Mouse (Mus musculus) heart, postnatal 0 days (tissue): ENCODE results near the gene Prep. TPM values are rescaled to one million over a fixed set of nuclear protein-coding genes. Genes with fewer than 3 reads are reported as not detected.
A peak's percentile ranks its signal among the peaks of the same experiment; 100 is the strongest.
"Not testable (repeated sequence)": the region's sequence is repeated elsewhere in the genome, so short reads cannot be mapped to it uniquely, and the experiment has no call there.

Experiments used
- ATAC-seq: fragments of 200-750 bp; cut with Nextera tagmentation; 2 replicates; pipeline ENCODE4 v1.8.0; 2017; ENCODE audit warnings: low read depth, moderate number of reproducible peaks, moderate library complexity; ENCODE audit not compliant: insufficient read depth
- DNase-seq: peaks from one replicate; pipeline ENCODE4 v3.0.0-alpha.2; 2016; ENCODE audit warnings: low spot score
- H3K27ac ChIP-seq: fragments of 300-500 bp; sonication (generic); 2 replicates; pipeline ENCODE4 v1.5.1; 2014; ENCODE audit warnings: low read depth, mild to moderate bottlenecking
- H3K27me3 ChIP-seq: fragments of 300-500 bp; sonication (generic); 2 replicates; pipeline ENCODE4 v1.6.1; 2014; ENCODE audit warnings: low read length, mixed read lengths; ENCODE audit not compliant: control insufficient read depth, insufficient read depth
- H3K36me3 ChIP-seq: fragments of 300-500 bp; sonication (generic); replicated peaks from 2 replicates; pipeline ENCODE4 v1.6.1; 2014; ENCODE audit warnings: low read length, mixed read lengths; ENCODE audit not compliant: control insufficient read depth, insufficient read depth
- H3K4me1 ChIP-seq: fragments of 300-500 bp; sonication (generic); 2 replicates; pipeline ENCODE4 v1.6.1; 2014; ENCODE audit warnings: antibody characterized with exemption; ENCODE audit not compliant: control insufficient read depth, insufficient read depth
- H3K4me2 ChIP-seq: fragments of 300-500 bp; sonication (generic); 2 replicates; pipeline ENCODE4 v1.6.1; 2014; ENCODE audit warnings: low read depth, mild to moderate bottlenecking, low read length, moderate library complexity
- H3K4me3 ChIP-seq: fragments of 300-500 bp; sonication (generic); 2 replicates; pipeline ENCODE4 v1.5.1; 2014; ENCODE audit warnings: low read depth, low read length
- H3K9ac ChIP-seq: fragments of 300-500 bp; sonication (generic); replicated peaks from 2 replicates; pipeline ENCODE4 v1.6.1; 2014; ENCODE audit warnings: low read depth, low read length, mixed read lengths
- H3K9me3 ChIP-seq: fragments of 300-500 bp; sonication (generic); replicated peaks from 2 replicates; pipeline ENCODE4 v1.6.1; 2016; ENCODE audit warnings: low read length; ENCODE audit not compliant: control insufficient read depth
- CTCF ChIP-seq: IDR thresholded peaks from 2 replicates; pipeline ENCODE4 v1.5.1; 2016; ENCODE audit warnings: antibody characterized with exemption, control low read depth, low read depth
- EP300 ChIP-seq: IDR thresholded peaks from 2 replicates; pipeline ENCODE4 v1.6.1; 2016; ENCODE audit warnings: antibody characterized with exemption, low read depth
- WGBS: fragments of 180-500 bp; shearing (Covaris S2); extraction: QIAGEN DNeasy Blood & Tissue Kit; methylation state at CpG from one replicate; pipeline ENCODE4 v1.1.7; 2014; 5-methylcytosine and 5-hydroxymethylcytosine counted together
- polyA plus RNA-seq: library from polyadenylated mRNA; unstranded; fragments of >200 nt; fragmentation: Nextera tagmentation; extraction: Ambion mirVana; gene quantifications from 2 replicates; pipeline ENCODE4 v1.2.1, GENCODE M21; 2015
- total RNA-seq: library from RNA; depleted of rRNA; stranded (reverse); fragments of >200 nt; gene quantifications from 2 replicates; pipeline ENCODE4 v1.2.3, GENCODE M21; 2014; ENCODE audit warnings: low replicate concordance

The Prep gene
- total and polyA plus RNA-seq, 2 experiments from 2014 or later = 16.8 to 16.9 TPM

DNA sequence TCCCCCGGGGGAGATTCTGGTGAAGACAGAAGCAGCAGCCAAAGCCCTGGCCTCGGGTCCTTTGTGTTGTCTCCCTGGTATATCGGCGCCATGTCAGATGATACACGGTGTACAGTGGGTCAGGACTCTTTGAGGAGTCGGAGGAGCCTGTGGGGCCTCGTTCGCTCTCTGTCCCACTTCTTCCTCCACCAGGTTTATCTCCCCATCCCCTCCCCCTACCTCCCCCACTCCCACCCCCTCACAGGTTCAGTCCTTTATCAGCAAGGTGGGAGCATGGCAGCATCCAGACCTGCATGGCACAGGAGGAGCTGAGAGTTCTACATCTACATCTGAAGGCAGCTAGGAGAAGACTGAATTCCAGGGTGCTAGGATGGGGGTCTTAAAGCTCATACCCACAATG is 98.8 kb downstream of the Prep start:
- WGBS = 77% methylated on average over 8 of the region's 8 CpGs

DNA sequence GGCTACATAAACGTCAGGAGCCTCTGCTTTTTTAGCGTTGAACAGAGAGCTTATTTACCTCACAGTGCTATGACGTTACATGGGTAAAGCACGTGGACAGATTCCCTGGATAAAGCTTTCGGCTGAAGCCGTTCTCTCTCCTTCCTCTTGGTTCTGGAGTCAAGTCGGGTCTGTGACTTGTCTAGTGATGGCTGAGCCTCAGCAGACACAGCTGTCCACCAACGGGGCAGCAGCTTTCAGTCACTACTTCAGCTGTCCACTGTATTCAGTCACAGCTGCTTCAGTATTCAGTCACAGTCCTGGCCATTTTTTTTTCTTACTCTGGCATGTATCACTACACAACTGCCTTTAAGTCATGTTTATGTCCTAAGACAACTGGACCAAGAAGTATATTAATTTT is 106.9 kb downstream of the Prep start:
- no peaks in the 10 kb centered on the region for H3K9me3 ChIP-seq
- H3K27me3 ChIP-seq = no peaks in the 10 kb centered on the region
- no peak overlapping the region for H3K4me3 ChIP-seq
- ATAC-seq (no peak), DNase-seq (no peak)
- TF ChIP-seq EP300 (no peak), CTCF (no peak)
- H3K9ac ChIP-seq = no peak overlapping the region
- H3K27ac ChIP-seq = no peak overlapping the region
- H3K36me3 ChIP-seq = no peaks in the 10 kb centered on the region
- H3K4me2 ChIP-seq = no peak overlapping the region
- H3K4me1 ChIP-seq = no peaks in the 10 kb centered on the region
- 47% methylated on average over 8 of the region's 8 CpGs for WGBS

More for the DNA sequence above, 98.8 kb downstream of the Prep start:
- no peak for DNase-seq
- H3K4me2 ChIP-seq = no peak overlapping the region
- H3K9me3 ChIP-seq = no peaks in the 10 kb centered on the region
- H3K4me3 ChIP-seq = no peak overlapping the region
- H3K36me3 ChIP-seq = no peaks in the 10 kb centered on the region; the same call in 1 of the 2 replicates
- no peak overlapping the region for H3K27ac ChIP-seq
- no peak for TF ChIP-seq EP300
- no peak for TF ChIP-seq CTCF
- H3K4me1 ChIP-seq = no peaks in the 10 kb centered on the region
- no peak overlapping the region for H3K9ac ChIP-seq
- no peak for ATAC-seq
- H3K27me3 ChIP-seq = no peaks in the 10 kb centered on the region

- H3K27ac ChIP-seq = no peak overlapping the region
- no peak overlapping the region for H3K4me2 ChIP-seq
- no peak overlapping the region for H3K9ac ChIP-seq
- WGBS = 88% methylated on average over 3 of the region's 3 CpGs
- H3K9me3 ChIP-seq = no peaks in the 10 kb centered on the region
- no peaks in the 10 kb centered on the region for H3K36me3 ChIP-seq
- no peaks in the 10 kb centered on the region for H3K4me1 ChIP-seq
- DNase-seq = no peak
- no peaks in the 10 kb centered on the region for H3K27me3 ChIP-seq
- TF ChIP-seq CTCF (no peak), EP300 (no peak)
- no peak overlapping the region for H3K4me3 ChIP-seq
- ATAC-seq = no peak
Measured at GRCm38 (mm10) chr10:45174345-45174744, 107.3 kb downstream of the Prep start.

DNA sequence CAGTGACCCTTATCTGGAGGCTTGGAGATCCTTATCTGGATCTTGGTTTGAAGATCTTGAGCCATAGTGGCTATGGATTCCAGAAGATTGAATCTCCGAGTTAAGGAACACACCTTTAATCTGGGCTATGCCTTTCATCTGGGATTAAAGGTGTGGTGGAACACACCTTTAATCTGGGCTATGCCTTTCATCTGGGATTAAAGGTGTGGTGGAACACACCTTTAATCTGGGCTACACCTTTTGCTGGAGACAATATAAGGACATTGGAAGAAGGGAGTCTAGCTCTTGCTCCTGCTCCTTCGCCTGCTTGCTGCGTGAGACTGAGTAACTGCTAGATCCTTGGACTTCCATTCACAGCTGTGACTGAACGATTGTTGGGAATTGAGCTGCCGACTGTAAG is 110.8 kb downstream of the Prep start, which contains the start of gene Popdc3:
Gene Popdc3 (plus strand): TSS at position 301 of the 400 bp plus-strand sequence.
- not testable (repeated sequence) for H3K27me3 ChIP-seq, H3K4me2 ChIP-seq, DNase-seq, H3K4me3 ChIP-seq, H3K9me3 ChIP-seq, H3K27ac ChIP-seq, H3K36me3 ChIP-seq, H3K9ac ChIP-seq, ATAC-seq
- WGBS = no CpG with 5 or more reads among the region's 5 CpGs
- peaks cover 14% of the 10 kb centered on the region for H3K4me1 ChIP-seq

DNA sequence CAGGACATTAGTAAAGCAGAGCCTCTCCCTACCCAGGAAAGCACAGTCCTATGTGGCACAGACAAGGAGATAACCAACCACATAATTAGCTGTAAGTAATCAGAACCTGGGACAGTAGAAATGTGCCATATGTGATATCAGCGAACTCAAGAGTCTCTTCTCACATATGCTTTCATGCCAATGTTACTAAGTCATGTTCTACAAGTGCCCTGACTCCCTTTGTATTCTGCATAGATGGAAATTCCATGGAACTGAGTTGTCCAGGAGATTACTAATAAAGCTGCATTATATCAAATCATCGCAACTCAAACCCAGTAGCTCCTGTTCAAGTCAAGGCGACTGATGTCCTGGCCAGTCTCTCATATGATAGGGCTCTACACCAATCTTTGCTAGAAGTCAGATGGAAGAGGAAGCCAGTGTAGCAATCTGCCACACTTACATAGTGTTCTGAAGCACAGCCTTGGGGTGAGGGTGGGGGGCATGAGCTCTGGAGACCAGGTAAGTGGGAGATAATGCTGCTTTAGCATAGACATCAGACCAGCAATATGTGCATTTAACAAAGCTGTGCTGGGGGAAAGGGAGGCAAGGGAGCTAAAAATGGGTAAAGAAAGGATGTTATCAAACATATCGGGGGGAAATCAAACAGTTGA is 113.8 kb downstream of the Prep start:
- Histone ChIP-seq H3K4me2 (peak overlapping the region; percentile 11; the same call in 1 of the 2 replicates), H3K27ac (peak overlapping the region; percentile 93), H3K4me1 (peaks cover 14% of the 10 kb centered on the region), H3K36me3 (no peaks in the 10 kb centered on the region), H3K27me3 (no peaks in the 10 kb centered on the region), H3K9ac (no peak overlapping the region), H3K4me3 (no peak overlapping the region), H3K9me3 (no peaks in the 10 kb centered on the region)
- DNase-seq = peak; percentile 43
- peak; percentile 59 for ATAC-seq
- 27% methylated on average over 4 of the region's 4 CpGs for WGBS
- TF ChIP-seq EP300 = no peak
- TF ChIP-seq CTCF = no peak

DNA sequence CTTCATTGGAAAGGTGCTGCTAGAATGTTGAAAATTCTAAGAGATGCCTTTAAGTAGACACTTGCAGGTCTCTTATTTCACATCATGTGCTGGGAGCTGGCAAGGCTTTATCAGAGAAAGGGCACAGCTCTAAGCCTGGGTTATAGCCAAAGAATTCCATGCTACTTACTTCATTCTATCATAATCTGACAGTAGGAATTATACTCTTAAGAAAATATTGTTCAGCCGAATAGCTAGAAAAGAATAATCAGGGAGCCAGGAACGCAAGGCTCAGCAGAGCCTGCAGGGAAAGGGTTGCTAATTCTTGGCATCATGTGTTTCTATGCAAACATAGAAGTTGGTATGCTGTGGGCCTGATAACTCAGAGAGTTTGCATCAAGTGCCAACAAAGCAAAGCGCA is 114.3 kb downstream of the Prep start:
- DNase-seq (peak; percentile 90), ATAC-seq (peak; percentile 91)
- Histone ChIP-seq H3K36me3 (no peaks in the 10 kb centered on the region), H3K27me3 (no peaks in the 10 kb centered on the region), H3K4me3 (no peak overlapping the region), H3K9me3 (no peaks in the 10 kb centered on the region), H3K4me2 (peak overlapping the region; percentile 11; the same call in 1 of the 2 replicates), H3K27ac (peak overlapping the region; percentile 93), H3K4me1 (peaks cover 14% of the 10 kb centered on the region), H3K9ac (no peak overlapping the region)
- TF ChIP-seq EP300 (peak; percentile 81), CTCF (no peak)
- WGBS = 16% methylated on average over 3 of the region's 3 CpGs
